Mouse (Mus musculus) ES-Bruce4 (cell line): ENCODE measurements around the gene Snx12. TPM values are rescaled to one million over a fixed set of nuclear protein-coding genes. Genes with fewer than 3 reads are reported as not detected.

Source experiments
- H3K27ac ChIP-seq: 2 replicates; pipeline ENCODE4 v1.5.1; 2012; ENCODE audit warnings: low read length, inconsistent platforms; ENCODE audit not compliant: insufficient read depth
- H3K27me3 ChIP-seq: 2 replicates; pipeline ENCODE4 v1.6.1; 2012; ENCODE audit warnings: mild to moderate bottlenecking, low read length, inconsistent platforms; ENCODE audit not compliant: control insufficient read depth, poor library complexity, insufficient read depth, severe bottlenecking
- H3K36me3 ChIP-seq: 2 replicates; pipeline ENCODE4 v1.6.1; 2012; ENCODE audit warnings: inconsistent platforms, mild to moderate bottlenecking, low read length, moderate library complexity; ENCODE audit not compliant: control insufficient read depth, poor library complexity, insufficient read depth, severe bottlenecking
- H3K4me1 ChIP-seq: one replicate; pipeline ENCODE4 v1.8.1; 2011; ENCODE audit warnings: low read length; ENCODE audit not compliant: control insufficient read depth, insufficient read depth
- H3K4me3 ChIP-seq: 2 replicates; pipeline ENCODE4 v1.5.1; 2011; ENCODE audit warnings: low read depth, mild to moderate bottlenecking, low read length
- H3K9ac ChIP-seq: 2 replicates; pipeline ENCODE4 v1.6.1; 2012; ENCODE audit warnings: low read depth, mild to moderate bottlenecking, inconsistent platforms; ENCODE audit not compliant: poor library complexity, severe bottlenecking
- H3K9me3 ChIP-seq: replicated peaks from 2 replicates; pipeline ENCODE4 v1.6.1; 2012; ENCODE audit warnings: mild to moderate bottlenecking, low read length, inconsistent platforms; ENCODE audit not compliant: control insufficient read depth, poor library complexity, insufficient read depth, severe bottlenecking
- CTCF ChIP-seq: IDR thresholded peaks from one replicate; pipeline ENCODE4 v1.8.1; 2011; ENCODE audit warnings: low read depth, low read length
- EP300 ChIP-seq: IDR thresholded peaks from 2 replicates; pipeline ENCODE4 v1.6.1; 2011; ENCODE audit warnings: low read depth, low read length; ENCODE audit not compliant: insufficient read depth
- POLR2A ChIP-seq: IDR thresholded peaks from one replicate; pipeline ENCODE4 v1.8.1; 2011; ENCODE audit warnings: low read length; ENCODE audit not compliant: insufficient read depth
- polyA plus RNA-seq: library from polyadenylated mRNA; stranded (reverse); fragments of >200 nt; gene quantifications from 2 replicates; pipeline ENCODE4 v1.2.4, GENCODE M21; 2011; ENCODE audit warnings: low read depth; ENCODE audit not compliant: missing spikeins, insufficient read depth, insufficient read length

Gene Snx12
- polyA plus RNA-seq = 49.9 and 56.6 TPM in 2 replicates

GRCm38 (mm10) chrX:101221834-101222795, at the start of gene Snx12:
Gene Snx12, minus strand, starts transcription at chrX:101222563.
- Histone ChIP-seq H3K9me3 (no peaks in the 10 kb centered on the region), H3K4me1 (no peaks in the 10 kb centered on the region), H3K36me3 (no peaks in the 10 kb centered on the region), H3K27ac (peak within 1 kb of the TSS; percentile 45), H3K9ac (peak within 1 kb of the TSS; percentile 68), H3K27me3 (no peaks in the 10 kb centered on the region), H3K4me3 (peak within 1 kb of the TSS; percentile 85)
- TF ChIP-seq EP300 (no peak), CTCF (no peak), POLR2A (no peak)

DNA sequence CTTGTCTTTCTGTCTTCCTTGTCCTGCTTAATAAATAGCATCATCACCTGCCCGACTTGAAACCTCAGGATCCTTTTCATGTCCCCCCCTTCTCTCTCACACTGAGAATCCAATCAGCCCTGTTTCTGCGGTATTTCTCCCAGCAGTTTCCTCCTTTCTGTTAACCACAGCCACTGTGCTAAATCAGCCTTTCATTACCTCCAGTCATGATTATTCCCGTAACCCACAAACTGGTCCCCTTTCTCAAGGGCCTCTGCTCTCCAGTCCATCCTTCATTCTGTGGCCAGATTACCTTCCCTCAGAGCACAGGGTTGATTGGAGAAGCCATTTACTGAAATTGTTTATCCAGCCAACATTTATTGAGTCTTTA, 46.4 kb upstream of the Snx12 start, which contains the start of gene Gm20489:
Gene Gm20489, minus strand, starts transcription at position 269 of the 370 bp plus-strand sequence.
- peak within 1 kb of the TSS; percentile 14; the same call in 1 of the 2 replicates for H3K4me3 ChIP-seq
- H3K4me1 ChIP-seq = no peaks in the 10 kb centered on the region
- H3K9ac ChIP-seq = no peak within 1 kb of the TSS
- no peak for TF ChIP-seq POLR2A
- no peak for TF ChIP-seq EP300
- no peak for TF ChIP-seq CTCF
- no peaks in the 10 kb centered on the region for H3K9me3 ChIP-seq
- no peaks in the 10 kb centered on the region for H3K36me3 ChIP-seq
- H3K27me3 ChIP-seq = no peaks in the 10 kb centered on the region
- H3K27ac ChIP-seq = no peak within 1 kb of the TSS

- no peaks in the 10 kb centered on the region for H3K4me1 ChIP-seq
- H3K9ac ChIP-seq = no peak within 1 kb of the TSS
- no peak within 1 kb of the TSS for H3K27ac ChIP-seq
- H3K27me3 ChIP-seq = no peaks in the 10 kb centered on the region
- H3K36me3 ChIP-seq = no peaks in the 10 kb centered on the region
- TF ChIP-seq CTCF (no peak), EP300 (no peak), POLR2A (no peak)
- H3K4me3 ChIP-seq = peak within 1 kb of the TSS; percentile 14; the same call in 1 of the 2 replicates
- no peaks in the 10 kb centered on the region for H3K9me3 ChIP-seq
These were observed 45.8 kb upstream of the Snx12 start, which contains the start of gene Il2rg for GRCm38 (mm10) chrX:101268025-101268754. Gene Il2rg, minus strand, starts transcription at chrX:101268255.

GRCm38 (mm10) chrX:101266631-101267030, 44.3 kb upstream of the Snx12 start:
- Histone ChIP-seq H3K9ac (no peak overlapping the region), H3K9me3 (no peaks in the 10 kb centered on the region), H3K4me1 (peaks cover 3% of the 10 kb centered on the region), H3K4me3 (no peak overlapping the region), H3K27ac (no peak overlapping the region), H3K36me3 (no peaks in the 10 kb centered on the region), H3K27me3 (no peaks in the 10 kb centered on the region)
- TF ChIP-seq CTCF (no peak), POLR2A (no peak), EP300 (no peak)

GRCm38 (mm10) chrX:101263892-101264291, 41.5 kb upstream of the Snx12 start, which contains the start of gene Gm614:
Gene Gm614, minus strand, starts transcription at chrX:101263992.
- TF ChIP-seq POLR2A = no peak
- no peak for TF ChIP-seq CTCF
- no peak for TF ChIP-seq EP300
- peaks cover 3% of the 10 kb centered on the region for H3K4me1 ChIP-seq
- H3K4me3 ChIP-seq = no peak within 1 kb of the TSS
- H3K9ac ChIP-seq = no peak within 1 kb of the TSS
- H3K9me3 ChIP-seq = no peaks in the 10 kb centered on the region
- no peaks in the 10 kb centered on the region for H3K27me3 ChIP-seq
- no peak within 1 kb of the TSS for H3K27ac ChIP-seq
- H3K36me3 ChIP-seq = no peaks in the 10 kb centered on the region
